Mouse (Mus musculus) right cerebral cortex, postnatal 36 days (tissue): ENCODE measurements around the gene Zfp831.
A peak's percentile ranks its signal among the peaks of the same experiment; 100 is the strongest.

ENCODE experiments used
- DNase-seq, 2 experiments: peaks; one replicate each; pipeline ENCODE4 v3.0.0; 2022; ENCODE audit warnings: low spot score in 2 of 2, mixed read lengths in 1 of 2

Zfp831 gene

GRCm38 (mm10) chr2:174644975-174645374, 1.6 kb downstream of the Zfp831 start:
- DNase-seq: no peak

DNA sequence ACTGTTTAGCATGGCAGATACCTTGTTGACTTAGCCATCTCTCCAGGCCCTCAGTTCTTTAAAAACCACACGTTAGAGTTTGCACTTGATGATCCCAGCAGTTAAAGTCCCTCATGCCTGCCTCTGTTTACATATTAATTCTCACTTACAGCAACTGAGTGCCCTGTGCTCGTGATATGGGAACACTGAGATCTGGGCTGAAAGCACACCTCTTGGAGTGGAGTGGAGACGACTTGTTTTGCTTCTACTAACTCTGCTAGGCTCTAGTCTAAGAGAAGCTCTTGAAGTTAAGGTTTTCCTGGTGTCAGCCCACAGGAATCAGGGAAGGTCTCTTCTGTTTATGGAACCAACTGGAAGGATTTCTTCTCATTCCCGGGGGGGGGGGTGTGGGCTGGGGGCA, 9.5 kb downstream of the Zfp831 start:
- DNase-seq: no peak

DNA sequence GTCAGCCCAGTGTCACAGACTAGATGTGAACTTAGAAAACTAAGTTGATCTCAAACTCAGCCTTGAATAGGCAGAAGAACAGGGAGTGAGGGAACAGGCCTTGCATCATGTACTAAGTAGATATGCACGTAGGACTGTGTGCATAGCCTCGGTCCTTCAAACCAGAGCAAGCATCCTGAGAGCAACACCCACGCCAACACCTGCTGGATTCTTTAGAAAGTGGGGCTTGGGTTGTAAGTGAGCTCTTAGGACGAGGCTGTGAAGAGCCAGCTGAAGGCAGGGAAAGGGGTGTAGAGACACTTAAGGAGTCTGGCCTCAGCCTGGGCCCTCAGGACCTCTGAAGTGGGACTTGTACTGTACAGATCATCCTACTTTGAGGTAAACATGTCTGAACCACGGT, 12.0 kb downstream of the Zfp831 start:
- no peak for DNase-seq

DNA sequence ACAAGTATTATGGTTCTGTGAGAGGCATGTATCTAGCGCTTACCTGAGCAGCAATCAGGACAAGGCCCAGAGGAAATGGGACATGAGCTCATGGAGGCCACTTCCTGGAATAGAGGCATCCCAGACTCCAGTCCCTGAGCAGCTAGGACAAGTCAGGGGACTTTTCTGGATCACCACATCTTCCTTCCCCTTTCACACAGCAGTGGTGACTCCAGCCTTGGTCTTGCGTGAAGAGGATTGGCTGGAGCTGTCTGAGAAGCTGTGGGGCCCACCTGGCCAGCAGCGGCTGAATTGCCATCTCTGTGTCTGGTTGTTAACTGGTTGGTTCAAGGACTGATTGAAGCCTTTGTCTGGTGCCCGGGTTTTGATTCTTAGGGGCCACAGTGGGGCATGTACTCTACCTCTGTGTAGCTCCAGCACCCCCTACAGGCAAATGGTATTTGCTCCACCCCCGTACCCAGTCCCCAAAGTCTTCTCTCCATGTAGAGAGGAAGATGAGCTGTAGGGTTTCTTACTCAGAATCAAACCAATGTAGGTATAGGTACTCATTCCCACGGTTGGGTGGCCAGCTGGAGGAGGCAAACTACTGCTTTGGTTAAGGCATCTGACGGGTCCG, 15.0 kb downstream of the Zfp831 start:
- no peak for DNase-seq

- no peak for DNase-seq
Observed at GRCm38 (mm10) chr2:174659874-174660273, 16.5 kb downstream of the Zfp831 start.

DNA sequence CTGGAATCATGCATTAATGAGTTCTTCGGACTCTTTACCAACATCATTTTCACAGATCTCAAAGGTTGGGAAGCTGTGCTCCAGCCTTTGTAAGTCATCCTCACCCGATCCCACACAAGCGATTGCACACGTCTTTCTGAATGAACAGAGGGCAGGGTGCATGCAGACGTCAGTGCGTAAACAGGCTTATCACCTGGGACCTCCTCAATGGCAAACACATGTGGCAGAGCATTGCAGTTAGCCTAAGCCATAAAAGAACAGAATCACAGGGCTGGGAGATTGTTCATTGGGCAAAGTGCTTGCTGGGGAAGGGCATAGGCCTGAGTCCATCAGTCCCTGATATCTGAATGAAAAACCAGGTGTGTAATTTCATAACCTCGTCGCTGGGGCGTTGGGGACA, 17.0 kb downstream of the Zfp831 start:
- no peak for DNase-seq

- no peak for DNase-seq
Observed at GRCm38 (mm10) chr2:174661436-174662171, 18.3 kb downstream of the Zfp831 start.

DNA sequence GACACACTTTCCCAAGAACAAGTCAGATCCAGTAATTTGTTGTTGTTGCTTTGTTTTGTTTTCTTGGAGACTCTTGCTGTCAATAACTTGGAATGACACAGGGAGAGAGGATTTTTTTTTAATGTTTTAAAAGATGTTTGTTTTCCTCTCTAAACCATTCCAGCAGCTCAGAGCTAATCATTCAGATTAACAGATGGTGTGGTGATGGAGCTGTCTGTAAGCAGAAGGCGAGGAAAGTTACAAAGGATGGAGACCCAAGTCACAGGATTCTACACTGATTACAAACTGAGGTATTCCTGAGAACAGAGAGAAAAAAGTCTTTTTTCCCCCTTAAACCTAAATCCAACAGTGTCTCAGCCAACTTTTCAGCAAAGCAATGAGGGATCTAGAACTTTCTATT, 19.3 kb downstream of the Zfp831 start:
- DNase-seq: no peak

DNA sequence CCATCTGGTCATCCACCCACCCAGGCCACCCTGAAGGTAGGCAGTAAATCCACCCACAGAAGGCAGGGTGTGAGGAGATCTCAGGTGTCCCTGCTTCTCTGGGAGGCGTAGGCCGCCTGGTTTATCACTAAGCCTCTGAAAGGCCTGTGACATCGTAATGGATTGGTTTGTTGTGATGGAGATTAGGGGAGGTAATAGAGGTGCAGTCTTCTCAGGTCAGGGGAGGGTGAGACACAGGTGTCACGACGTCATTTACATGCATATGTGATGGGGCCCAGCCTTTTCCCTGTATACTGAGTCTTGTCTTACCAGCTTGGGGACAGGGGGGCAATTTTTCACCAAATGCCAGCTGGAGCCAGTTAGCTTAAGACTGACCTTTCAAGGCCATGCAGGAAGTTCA, 22.1 kb downstream of the Zfp831 start:
- DNase-seq: no peak

- DNase-seq: no peak
Observed at GRCm38 (mm10) chr2:174668806-174669205, 25.5 kb downstream of the Zfp831 start.

- DNase-seq: no peak
Observed at GRCm38 (mm10) chr2:174672506-174673190, 29.3 kb downstream of the Zfp831 start.

GRCm38 (mm10) chr2:174673592-174674286, 30.4 kb downstream of the Zfp831 start:
- peak; percentile 73 for DNase-seq

GRCm38 (mm10) chr2:174674287-174675045, 31.1 kb downstream of the Zfp831 start:
- no peak for DNase-seq

DNA sequence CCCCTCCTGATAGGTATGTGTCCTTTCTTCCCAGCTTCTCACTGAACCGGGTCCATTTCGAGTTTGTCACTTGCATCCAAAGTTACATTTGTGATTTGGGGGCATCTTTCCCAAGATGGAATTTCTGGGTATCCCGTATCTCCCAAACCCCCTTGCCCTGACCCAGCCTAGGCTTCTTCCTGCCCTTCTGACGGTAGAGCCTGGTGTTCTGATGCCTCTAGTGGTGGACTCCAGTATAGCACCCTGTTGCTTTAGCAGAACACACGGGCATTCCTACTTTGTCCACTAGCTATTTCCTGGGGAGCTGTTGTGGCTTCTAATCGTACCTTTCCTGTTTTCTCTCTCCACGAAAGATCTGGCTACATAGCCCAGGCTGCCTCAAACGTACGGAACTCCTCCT, 32.3 kb downstream of the Zfp831 start:
- peak; percentile 40 to 48 for DNase-seq

DNA sequence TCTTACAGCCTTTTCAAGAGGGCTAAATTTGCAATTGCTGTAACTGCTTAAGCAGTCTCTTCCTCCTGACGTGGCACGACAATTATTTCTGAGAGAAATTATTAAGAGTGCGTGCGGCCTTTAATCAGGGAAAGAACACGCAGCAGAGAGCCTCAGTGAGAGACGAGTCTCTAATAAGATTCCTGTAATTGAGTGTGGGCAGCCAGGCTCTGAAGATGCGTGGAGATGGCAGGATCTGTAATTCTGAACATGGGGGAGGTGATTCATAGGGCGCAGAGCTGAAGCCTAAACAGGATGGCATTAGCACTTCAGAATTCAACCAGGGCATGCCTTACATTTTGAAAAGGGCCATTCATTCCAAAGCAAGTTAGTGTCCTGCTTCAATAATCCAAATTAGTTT, 58.0 kb downstream of the Zfp831 start:
- DNase-seq: no peak

- DNase-seq: no peak
Observed at GRCm38 (mm10) chr2:174707101-174707500, 63.8 kb downstream of the Zfp831 start.

DNA sequence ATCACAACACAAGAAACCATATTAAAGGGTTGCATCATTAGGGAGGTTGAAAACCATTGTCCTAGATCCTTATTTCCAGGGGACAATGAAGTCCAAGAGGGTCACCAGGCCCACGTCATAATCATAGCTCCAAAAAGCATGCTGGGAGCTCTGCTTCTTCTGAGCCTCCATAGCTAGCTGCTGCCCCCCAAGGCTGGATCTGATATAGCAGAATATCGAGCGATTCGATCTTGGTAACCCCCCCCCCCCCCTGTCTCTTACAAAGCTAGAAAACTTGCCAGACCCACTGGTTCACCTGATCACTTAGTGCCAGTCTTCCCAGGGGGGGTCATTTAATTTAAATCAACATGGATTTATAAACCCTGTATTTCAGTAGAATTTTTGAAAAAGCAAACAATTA, 65.3 kb downstream of the Zfp831 start:
- DNase-seq: no peak

DNA sequence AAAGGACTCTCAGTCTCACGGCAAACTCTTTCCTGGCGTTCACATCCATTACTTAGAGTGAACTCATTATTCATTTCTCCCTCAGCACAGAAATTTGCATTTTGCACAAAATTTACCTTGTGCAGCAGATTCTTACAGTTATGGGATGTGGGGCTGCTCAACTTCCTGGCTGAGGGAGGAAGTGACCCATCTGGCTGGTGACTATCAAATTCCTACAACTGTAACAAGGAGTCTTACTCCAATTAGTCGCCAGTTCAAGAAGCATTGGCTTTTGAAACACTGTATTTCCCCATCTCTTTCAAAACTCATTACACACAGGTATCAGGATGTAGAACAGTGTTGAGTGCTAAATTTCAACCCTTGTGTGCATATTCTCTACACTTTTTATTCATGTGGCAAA, 66.9 kb downstream of the Zfp831 start:
- DNase-seq: no peak

- no peak for DNase-seq
Observed at GRCm38 (mm10) chr2:174712043-174712442, 68.7 kb downstream of the Zfp831 start.

DNA sequence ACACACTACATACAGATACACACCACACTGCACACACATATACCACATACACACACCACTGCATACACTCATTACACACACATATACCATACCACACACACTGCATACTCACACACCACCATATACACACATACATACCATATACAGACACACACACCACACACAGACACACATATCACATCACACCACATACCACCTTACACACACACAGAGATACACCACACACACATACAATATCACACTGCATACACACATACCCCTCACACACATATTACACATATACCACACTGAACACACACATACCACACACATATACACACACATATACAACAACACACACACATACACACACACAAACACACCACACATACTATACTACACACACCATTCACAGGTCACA, 72.6 kb downstream of the Zfp831 start:
- no peak for DNase-seq

- no peak for DNase-seq
Observed at GRCm38 (mm10) chr2:174717857-174718256, 74.5 kb downstream of the Zfp831 start.
